ENCODE assay signal across 7 mouse cellular contexts in genomic region chr5:65175035-65175917, GRCm38 (mm10). TPM values are rescaled to one million over a fixed set of nuclear protein-coding genes. Genes with fewer than 3 reads are reported as not detected.
DNase-seq lines count a peak whose midpoint lies in the region; ATAC-seq and TF ChIP-seq lines count a peak whose summit lies in the region.

No protein-coding gene starts in this region.

- in situ Hi-C loops in ES-E14 (cut with MboI; ENCODE audit: low sequenced_read_pairs in 2 of 2, unreplicated experiment in 2 of 2) = no loop called here

- peak; percentile 80 for ATAC-seq in forebrain, embryonic 15.5 days (replicated peaks)
- 0 out of 2 replicates have a peak, but pooled peaks have one; percentile 60 for ATAC-seq in stomach, postnatal 0 days (ENCODE audit: low FRiP score, low TSS enrichment)

- no peak for DNase-seq in ES-E14 (ENCODE audit: low read depth, low spot score)
- peak; percentile 16 for DNase-seq in adrenal gland, postnatal 14 days
- DNase-seq in layer of hippocampus, adult 9-10 months (ENCODE audit: low spot score) = peak; percentile 62
- DNase-seq in lung, postnatal 10 days = peak; percentile 53
- DNase-seq in stomach, postnatal 0 days (ENCODE audit: low spot score) = peak; percentile 43
- no peak for DNase-seq in spleen, adult 18-20 months

- H3K36me3 ChIP-seq in ES-E14 (ENCODE audit: control insufficient read depth, insufficient read depth, low read length, poor library complexity, severe bottlenecking) = no peaks in the 10 kb centered on the region
- no peaks in the 10 kb centered on the region for H3K36me3 ChIP-seq in forebrain, embryonic 15.5 days
- H3K36me3 ChIP-seq in stomach, postnatal 0 days (ENCODE audit: control insufficient read depth, insufficient read depth, low read length) = no peaks in the 10 kb centered on the region

- peak overlapping the region; percentile 27 to 55; a peak in 3 of 4 replicates for H3K4me3 ChIP-seq in ES-E14 (ENCODE audit: insufficient read depth in 1 of 2, low read depth in 1 of 2, low read length in 2 of 2, poor library complexity in 1 of 2, severe bottlenecking in 1 of 2)
- peak overlapping the region; percentile 19; the same call in 1 of the 2 replicates for H3K4me3 ChIP-seq in forebrain, embryonic 15.5 days
- H3K4me3 ChIP-seq in stomach, postnatal 0 days (ENCODE audit: low read depth, low read length) = 0 out of 2 replicates have a peak overlapping the region, but pooled peaks have one; percentile 18

- peak overlapping the region; percentile 37; the same call in 1 of the 2 replicates for H3K9ac ChIP-seq in ES-E14 (ENCODE audit: insufficient read depth, low read depth, low read length, poor library complexity, severe bottlenecking)
- 0 out of 2 replicates have a peak overlapping the region, but pooled peaks have one; percentile 12 for H3K9ac ChIP-seq in forebrain, embryonic 15.5 days (replicated peaks)
- H3K9ac ChIP-seq in stomach, postnatal 0 days (ENCODE audit: low read length) = no peak overlapping the region

- no peak for TF ChIP-seq CTCF in stomach, postnatal 0 days (IDR thresholded peaks at IDR 0.05; ENCODE audit: low read depth)

- no peaks in the 10 kb centered on the region for H3K27me3 ChIP-seq in forebrain, embryonic 15.5 days
- no peaks in the 10 kb centered on the region for H3K27me3 ChIP-seq in stomach, postnatal 0 days (ENCODE audit: control insufficient read depth, insufficient read depth, low read length)

- peak overlapping the region; percentile 36 for H3K4me2 ChIP-seq in forebrain, embryonic 15.5 days (replicated peaks)
- peak overlapping the region; percentile 40 for H3K4me2 ChIP-seq in stomach, postnatal 0 days (replicated peaks; ENCODE audit: low read depth)

- no peak overlapping the region for H3K27ac ChIP-seq in ES-E14 (ENCODE audit: insufficient read depth, low read depth, low read length, poor library complexity, severe bottlenecking)
- H3K27ac ChIP-seq in forebrain, embryonic 15.5 days (replicated peaks) = peak overlapping the region; percentile 31; the same call in 1 of the 2 replicates
- no peak overlapping the region for H3K27ac ChIP-seq in stomach, postnatal 0 days (replicated peaks)

- H3K4me1 ChIP-seq in ES-E14 (ENCODE audit: control insufficient read depth in 2 of 2, insufficient read depth in 2 of 2, low read length in 2 of 2, poor library complexity in 1 of 2) = peaks cover 0 to 4% of the 10 kb centered on the region in 2 experiments; a peak in 2 of 4 replicates
- peaks cover 21% of the 10 kb centered on the region for H3K4me1 ChIP-seq in forebrain, embryonic 15.5 days
- H3K4me1 ChIP-seq in stomach, postnatal 0 days (replicated peaks; ENCODE audit: control insufficient read depth, insufficient read depth) = no peaks in the 10 kb centered on the region

- WGBS in forebrain, embryonic 15.5 days = 55% methylated on average over 26 of the region's 26 CpGs
- WGBS in stomach, postnatal 0 days = 55% methylated on average over 26 of the region's 26 CpGs

- no peak for TF ChIP-seq EP300 in stomach, postnatal 0 days (optimal IDR thresholded peaks at IDR 0.05)

- H3K9me3 ChIP-seq in ES-E14 (ENCODE audit: control insufficient read depth, insufficient read depth, low read depth, low read length) = no peaks in the 10 kb centered on the region
- H3K9me3 ChIP-seq in forebrain, embryonic 15.5 days = no peaks in the 10 kb centered on the region
- H3K9me3 ChIP-seq in stomach, postnatal 0 days (ENCODE audit: control insufficient read depth, low read length) = no peaks in the 10 kb centered on the region

TF ChIP-seq in ES-E14, 5 proteins besides CTCF, POLR2A, EP300 and RAD21:
- TF ChIP-seq ZNF384 (IDR thresholded peaks at IDR 0.05; ENCODE audit: low read depth, low read length) (no peak), HCFC1 (IDR thresholded peaks at IDR 0.05; ENCODE audit: borderline replicate concordance, insufficient read depth, low read length) (no peak), MAFK (IDR thresholded peaks at IDR 0.05; ENCODE audit: insufficient read depth, low read depth, low read length) (no peak), ZC3H11A (IDR thresholded peaks at IDR 0.05; ENCODE audit: borderline replicate concordance, low read depth, low read length) (no peak), CHD2 (IDR thresholded peaks at IDR 0.05; ENCODE audit: low read depth, low read length) (no peak)

RNA-seq across cellular contexts. Expression of gene Wdr19, which starts 24.2 kb away (rescaled TPM):
- total RNA-seq in ES-E14 (2012; rRNA removed) = 5.3 and 5.7 TPM in 2 replicates
- total RNA-seq in adrenal gland, postnatal 14 days (2021) = 8.3 and 9.0 TPM in 2 replicates
- 10.4 and 12.0 TPM in 2 replicates for polyA plus RNA-seq in forebrain, embryonic 15.5 days (2015; fragmentation: Nextera tagmentation; extraction: Ambion mirVana)
- polyA plus RNA-seq in stomach, postnatal 0 days (2015; fragmentation: Nextera tagmentation; extraction: Ambion mirVana) = 2.4 and 2.7 TPM in 2 replicates

Comparison
In these comparisons a context has a peak if more than half of its experiments do, and no peak if none do; other contexts are left out.
1. DNase-seq: peak in adrenal gland, postnatal 14 days (single experiment), layer of hippocampus, adult 9-10 months (single experiment), lung, postnatal 10 days (single experiment) and stomach, postnatal 0 days (single experiment); none in ES-E14 (single experiment) and spleen, adult 18-20 months (0 of 2).
2. Peak in every context shown above with its lines, with median percentiles within 50 percentile points of each other: H3K4me3 ChIP-seq.